Mouse (Mus musculus) natural killer cell, adult 2 months (primary cell): ENCODE results near the gene Pak4.
"Not testable (repeated sequence)": the region's sequence is repeated elsewhere in the genome, so short reads cannot be mapped to it uniquely, and the experiment has no call there.

Source experiments
- DNase-seq, 2 experiments: peaks; one replicate each; pipeline ENCODE4 v3.0.0; 2022; ENCODE audit warnings: low spot score in 2 of 2

Gene Pak4

DNA sequence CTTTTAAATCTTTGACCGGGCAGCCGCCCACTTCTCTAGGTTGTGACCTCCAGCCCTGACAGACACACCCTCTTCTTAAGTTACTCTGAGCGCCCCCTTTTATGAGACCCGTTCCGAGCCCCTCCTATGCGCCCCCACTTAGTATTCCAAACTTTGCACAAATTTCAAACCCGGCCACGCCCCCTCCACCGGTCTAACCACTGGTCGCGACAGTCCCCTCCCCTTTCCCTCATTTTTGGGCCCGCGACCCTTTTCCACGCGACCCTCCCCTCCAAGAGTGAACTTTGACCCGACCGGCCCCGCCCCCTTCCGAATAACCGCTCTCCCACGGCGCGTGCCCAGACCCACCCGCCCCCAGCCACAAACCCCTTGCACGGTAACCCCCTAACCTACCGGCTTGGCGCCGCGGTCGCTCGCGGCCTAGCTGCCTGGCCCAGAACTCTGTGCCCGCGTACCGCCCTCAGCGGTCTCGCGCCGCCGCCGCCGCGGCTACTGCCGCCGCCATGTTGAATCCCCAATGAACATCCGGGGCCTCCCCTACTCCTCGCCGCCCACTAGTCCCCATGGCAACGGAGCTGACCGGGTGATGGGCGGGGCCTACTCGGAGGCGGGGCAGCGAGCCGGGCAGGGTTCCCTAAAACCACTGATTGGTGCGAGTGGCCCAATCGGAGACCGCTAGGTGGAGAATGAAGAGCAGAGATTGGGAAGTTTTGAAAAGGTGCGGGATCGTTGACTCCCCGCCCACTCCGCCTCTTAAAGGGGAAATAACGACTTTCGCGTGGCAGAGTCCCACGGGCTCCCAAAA lies at the start of gene Pak4, which contains the start of gene Samd4b:
Gene Pak4, minus strand, starts transcription at position 544 of the 805 bp plus-strand sequence.
Gene Samd4b, minus strand, starts transcription at position 503 of the 805 bp plus-strand sequence.
- peak; percentile 100 for DNase-seq

DNA sequence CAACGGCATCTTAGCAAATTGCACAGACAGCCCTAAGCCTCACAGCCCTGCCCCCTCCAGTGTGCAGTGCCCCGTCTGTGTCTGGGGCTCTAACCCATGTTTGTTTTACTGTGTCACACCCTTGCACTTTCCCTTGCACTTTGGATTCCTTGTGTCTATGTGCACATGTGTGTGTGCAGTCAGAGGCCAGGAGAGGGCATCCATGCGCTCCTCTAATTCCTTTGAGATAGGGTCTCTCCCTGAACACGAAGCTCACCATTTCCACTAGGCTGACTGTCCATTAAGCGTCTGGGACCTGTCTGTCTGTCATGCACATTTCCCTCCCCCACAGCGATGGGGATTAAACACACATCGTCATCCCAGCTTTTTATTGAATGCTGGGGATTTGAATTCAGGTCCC lies 49.0 kb upstream of the Pak4 start:
- no peak for DNase-seq

DNA sequence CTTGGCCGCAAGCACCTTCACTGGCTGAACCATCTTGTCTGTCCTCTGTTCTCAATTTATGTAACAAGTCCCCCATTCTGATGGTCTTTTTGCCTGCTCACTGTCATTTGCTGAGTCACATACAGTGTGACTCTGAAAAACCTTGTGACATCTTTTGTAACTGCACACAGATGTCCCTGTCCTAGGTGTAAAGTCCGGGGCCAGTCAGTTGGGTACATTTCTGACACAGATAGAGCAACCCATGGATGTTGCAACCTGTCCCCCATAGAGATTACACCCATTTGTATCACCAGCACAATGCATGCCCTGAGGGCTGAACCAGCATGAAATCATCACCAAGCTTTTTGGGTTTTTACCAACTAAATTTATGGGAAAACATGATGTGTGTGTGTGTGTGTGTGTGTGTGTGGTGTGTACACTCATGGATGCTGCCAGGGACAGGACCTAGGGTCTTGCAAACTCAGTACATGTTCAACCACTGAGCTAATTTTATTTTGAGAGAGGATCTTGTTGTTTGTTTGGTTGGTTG lies 48.0 kb upstream of the Pak4 start:
- DNase-seq = no peak

DNA sequence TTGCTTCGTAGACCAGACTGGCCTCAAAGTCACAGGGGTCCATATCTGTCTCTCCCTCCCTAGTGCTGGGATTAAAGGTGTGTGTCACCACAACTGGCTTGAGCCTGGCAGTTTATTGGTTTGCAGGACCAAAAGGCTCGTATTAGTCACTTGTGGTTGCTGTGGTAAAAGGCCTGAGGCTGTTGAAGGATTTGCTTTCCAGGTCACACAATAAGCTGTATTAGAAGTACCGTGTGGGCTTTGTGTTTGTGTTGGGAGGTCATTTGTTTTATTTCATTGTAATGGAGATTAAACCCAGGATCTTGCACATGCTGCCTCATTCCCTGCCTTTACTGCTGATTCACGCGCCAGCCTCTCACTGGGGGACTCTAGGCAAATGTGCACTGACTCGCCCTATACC lies 47.4 kb upstream of the Pak4 start:
- DNase-seq = no peak

DNA sequence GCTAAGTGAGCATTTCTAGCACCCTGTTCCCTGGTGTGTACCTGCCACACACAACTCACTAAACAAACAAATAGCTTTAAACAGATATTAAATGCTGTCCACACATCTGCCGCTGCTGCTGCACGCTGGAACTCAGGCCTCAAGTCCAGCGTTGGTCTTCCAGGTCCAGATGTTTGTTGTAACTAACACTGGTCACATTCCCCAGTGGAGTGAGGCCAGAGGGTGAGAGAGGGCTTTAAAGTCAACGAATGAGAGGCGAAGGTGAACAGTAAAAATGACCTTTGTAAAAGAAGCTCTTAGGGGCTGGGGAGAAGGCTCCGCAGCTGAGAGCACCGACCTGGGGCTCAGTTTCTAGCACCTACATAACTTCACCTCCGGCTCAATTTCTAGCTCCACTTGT lies 43.6 kb upstream of the Pak4 start:
- no peak for DNase-seq

DNA sequence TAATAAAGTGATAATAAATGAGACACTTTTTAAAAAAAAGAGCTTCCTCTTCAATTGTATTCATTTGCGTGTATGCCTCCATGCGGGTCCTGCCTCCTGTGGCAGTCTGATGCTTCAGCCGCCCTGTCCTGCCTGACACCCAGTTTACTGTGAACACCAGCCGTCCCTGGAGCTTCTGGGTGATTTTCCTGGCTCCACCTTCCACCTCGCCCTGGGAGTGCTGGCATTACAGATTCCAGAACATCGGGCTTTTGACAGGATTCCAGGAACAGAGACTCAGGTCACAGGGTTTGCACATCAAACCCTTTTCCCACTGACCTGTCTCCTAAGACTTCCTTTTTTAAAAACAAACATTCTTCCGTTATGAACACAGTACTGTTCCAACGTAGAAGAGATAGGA lies 39.5 kb upstream of the Pak4 start:
- no peak for DNase-seq

DNA sequence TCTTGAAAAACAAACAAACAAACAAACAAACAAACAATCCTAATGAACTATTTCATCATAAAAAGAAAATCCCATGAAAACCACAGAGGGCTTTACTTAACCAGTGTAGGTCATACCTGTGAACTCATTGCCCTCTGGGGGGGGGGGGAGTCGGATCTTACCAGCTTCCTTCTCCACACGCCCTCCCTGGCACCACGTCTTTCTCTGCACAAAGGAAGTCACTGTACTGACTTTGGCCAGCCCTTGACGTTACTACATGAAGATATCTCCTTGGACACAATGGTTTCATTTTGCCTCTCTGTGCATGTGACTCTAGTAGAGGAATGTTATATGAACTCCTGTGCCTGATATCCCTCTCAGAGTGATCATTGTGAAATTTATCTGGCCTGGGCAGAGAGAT lies 36.1 kb upstream of the Pak4 start:
- DNase-seq = no peak

DNA sequence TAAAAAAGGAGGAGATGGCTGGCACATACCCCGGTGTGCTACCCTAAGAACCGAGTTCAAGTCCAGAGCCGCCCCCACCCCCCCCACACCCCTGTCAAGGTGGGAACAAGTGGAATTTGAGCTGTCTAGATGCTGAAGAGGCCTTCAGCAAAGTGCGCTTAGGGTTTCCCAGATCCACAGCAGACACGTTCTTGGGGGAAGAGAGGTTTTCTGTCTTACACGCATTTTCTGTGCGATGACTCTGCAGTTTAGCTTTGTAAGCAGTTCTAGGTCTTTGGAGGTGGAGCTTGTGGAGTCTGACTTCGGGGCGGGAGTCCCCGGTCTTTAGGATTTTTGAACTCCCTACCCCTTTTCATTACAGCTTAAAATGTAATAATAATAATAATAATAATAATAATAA lies 33.1 kb upstream of the Pak4 start, which contains the start of gene Acp7:
Gene Acp7, minus strand, starts transcription at position 260 of the 400 bp plus-strand sequence.
- no peak for DNase-seq

DNA sequence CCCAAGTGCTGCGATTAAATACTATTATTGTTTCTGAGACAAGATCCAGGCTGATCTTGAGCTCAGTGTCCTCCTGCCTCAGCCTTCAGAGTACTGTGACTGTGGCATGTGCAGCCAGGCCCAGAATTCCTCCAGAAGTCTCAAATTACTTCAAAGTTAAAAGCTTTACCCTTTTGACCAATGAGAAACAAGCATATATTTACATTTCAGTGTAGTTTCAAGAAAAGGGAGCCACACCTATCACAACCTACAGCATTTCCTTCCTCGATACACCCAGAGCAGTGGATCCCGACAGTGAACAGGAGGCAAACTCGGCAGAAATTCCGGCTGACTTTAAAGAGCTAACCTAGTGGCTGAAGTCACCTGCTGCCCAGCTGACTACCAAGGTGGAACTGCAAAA lies 26.8 kb upstream of the Pak4 start:
- DNase-seq = no peak

DNA sequence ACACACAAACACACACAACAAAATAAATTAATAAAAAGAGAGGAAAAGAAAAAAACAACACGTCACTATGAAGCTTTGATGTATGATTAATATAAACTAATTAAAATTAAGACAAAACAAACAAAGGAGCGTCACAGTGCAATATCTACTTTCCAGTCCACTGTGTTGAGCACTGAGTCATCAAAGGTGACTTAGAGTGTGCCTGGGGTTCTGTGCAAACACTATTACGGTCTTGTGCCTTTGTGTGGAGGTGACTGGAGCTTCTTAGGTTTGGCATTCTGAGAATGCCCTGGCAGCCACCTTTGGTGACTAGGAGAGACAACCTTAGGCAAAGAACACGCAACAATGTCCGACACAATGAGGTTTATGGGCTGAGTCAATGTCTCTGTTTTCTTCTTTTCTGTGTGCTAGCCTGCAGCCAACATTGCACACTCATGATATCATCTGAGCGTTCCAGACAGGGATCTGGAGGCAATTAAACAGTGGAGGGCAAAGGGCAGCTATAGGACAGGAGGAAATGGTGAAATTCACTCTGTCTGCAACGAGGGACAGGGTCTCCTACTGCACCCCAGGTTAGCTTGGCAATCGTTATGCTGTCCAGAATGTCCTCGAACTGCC lies 21.2 kb upstream of the Pak4 start:
- no peak for DNase-seq

DNA sequence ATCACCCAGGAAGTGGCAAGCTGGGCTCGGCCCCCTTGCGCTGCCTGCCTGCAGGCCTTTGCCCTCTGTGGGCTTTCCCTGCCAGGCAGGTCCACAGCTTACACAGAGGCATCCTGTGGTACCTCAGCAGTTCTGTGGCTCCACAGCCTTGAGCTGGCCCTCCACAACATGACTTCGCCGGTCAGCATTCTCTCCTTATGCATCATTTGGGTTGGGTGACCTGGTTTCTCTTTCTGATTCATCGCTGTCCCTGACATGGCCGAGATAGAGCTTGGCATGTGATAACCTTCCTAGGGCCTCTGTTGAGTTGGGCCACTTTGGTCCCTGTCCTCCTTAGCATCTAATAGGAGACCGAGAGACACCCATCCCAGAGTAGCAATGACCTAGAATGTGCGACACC lies 8.0 kb upstream of the Pak4 start:
- DNase-seq = no peak

DNA sequence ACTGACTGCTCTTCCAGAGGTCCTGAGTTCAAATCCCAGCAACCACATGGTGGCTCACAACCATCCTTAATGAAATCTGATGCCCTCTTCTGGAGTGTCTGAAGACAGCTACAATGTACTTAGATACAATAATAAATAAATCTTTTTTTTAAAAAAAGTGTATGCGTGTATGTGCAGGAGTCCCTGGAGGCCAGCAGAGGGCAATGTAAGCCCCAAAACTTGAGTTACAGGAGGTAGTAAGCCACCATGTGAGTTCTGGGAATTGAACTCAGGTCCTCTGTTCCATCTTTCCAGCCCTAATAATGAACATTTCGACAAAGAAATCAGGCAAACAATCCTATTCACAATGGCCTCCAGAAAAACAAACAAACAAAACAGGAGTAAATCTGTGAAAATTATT lies 5.8 kb upstream of the Pak4 start:
- not testable (repeated sequence) for DNase-seq

DNA sequence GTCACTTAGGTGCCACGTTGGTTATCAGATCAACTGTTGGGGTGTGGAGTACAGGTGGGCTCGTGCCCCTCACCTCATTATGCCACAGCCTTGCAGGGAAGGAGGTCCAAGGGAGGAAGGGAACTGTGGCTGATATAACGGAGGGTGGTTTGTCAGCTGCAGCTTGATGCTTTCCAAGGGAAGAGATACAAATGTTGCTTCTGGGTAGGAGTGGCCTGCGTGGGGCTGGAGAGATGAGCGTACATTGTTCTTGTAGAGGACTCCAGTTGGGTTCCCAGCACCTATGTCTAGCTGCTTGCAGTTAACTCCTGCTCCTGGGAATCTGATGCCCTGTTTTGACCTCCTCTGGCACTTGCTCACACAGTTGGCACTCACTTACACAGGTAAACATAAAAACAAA lies 5.2 kb upstream of the Pak4 start:
- no peak for DNase-seq

DNA sequence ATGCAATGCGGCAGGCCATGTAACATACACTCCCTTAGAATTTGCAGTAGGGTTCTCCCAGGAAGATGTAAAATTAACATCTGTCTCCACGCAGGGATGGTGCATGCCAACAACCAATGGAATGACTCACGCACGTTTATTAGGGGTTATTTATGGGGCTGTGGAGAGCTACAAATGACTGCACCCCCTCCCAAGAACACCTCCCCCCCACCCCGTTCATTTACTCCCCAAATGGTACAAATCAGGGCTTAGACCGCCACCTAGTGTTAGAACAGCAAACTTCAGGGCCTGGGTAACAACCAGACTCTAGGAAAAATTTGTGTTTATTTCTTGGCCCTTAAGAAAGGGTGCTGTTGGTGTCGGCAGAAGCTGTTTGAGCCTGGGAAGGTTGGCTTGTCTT lies 3.7 kb upstream of the Pak4 start:
- peak; percentile 22 to 61 for DNase-seq

DNA sequence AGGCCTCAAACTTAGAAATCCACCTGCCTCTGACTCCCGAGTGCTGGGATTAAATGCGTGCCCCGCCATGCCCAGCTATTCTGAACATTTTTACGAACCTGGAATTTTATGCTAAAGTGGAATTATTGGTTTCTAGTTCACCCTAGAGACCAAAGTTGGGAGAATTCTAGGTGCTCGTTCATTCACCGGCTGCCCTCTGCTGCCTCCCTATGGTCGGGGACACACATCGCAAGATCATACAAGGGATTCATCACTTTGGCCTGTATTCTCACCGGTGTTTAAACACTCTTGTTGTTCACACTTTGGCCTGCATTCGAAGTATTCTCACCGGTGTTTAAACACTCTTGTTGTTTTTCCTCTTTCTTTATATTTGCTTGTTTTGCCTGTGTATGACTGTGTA lies 3.0 kb upstream of the Pak4 start:
- peak; percentile 54 to 67 for DNase-seq

DNA sequence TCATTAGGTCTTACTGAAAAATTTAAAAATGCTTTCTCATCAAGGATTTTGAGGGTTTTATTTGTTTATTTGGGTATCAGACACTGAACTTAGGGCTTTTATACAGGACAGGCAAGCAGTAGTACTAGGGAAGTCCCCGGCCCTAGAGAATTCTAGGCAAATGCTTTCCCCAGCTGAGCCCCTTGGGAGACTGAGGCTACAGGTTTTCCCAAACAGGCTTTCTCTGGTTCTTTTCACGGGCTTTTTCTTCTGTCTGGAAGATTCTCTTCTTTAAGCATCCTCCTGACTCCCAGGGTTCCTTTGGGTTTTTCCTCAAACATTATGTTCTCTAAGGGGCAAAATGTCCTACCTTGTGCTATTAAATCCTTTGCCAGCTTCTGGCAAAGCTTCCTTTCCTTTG lies 966 bp upstream of the Pak4 start:
- no peak for DNase-seq

DNA sequence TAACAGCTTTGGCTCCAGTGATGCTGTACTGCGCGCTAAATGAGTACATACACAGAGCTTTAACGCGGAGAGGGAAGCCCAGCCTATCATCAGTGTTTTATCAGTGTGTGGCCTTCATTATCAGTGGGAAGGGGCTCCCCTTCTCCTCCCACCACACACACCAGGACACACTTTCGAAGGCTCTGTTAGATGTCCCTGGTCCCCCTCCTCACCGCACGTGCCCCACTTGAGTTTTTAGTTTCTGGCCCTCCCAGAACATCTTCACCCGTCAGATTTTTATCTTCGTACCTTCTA lies 761 bp downstream of the Pak4 start:
- no peak for DNase-seq

DNA sequence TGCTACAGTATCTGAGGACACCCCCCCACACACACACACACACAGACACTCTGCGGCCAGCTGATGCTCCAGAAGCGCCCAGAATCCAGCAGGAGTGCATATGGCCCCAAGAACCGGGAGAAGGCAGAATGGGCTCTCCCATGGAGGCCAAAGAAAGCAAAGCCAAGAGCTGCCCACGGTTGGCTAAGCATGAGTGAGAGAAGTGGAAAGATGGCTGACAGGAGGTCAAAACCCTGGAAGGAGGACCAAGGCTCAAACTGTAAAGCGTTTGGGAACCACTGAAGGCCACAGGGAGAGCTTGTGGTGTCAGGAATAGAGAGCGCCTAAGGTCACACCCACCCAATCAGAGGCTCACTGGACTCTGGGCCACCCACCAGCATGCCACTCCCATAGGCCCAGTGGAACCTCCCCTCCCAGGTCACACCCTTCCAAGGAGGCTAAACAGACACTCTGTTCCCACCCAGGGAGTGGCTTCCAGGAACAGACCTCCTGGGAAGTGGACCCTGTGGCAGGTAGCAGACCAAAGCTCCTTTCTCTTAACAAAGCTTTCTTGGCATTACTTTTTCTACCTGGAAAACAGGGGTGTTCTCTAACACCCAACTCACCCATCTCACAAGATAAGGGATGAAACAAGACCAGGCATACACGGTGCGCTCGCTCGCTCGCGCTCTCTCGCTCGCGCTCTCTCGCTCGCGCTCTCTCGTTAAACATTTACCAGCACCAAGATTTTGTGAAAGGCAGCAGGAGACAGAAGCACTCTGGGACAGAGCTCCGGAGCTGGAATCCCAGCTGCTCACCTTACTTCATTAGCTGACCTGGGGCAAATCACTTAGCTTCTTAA lies 1.3 kb downstream of the Pak4 start:
- no peak for DNase-seq

DNA sequence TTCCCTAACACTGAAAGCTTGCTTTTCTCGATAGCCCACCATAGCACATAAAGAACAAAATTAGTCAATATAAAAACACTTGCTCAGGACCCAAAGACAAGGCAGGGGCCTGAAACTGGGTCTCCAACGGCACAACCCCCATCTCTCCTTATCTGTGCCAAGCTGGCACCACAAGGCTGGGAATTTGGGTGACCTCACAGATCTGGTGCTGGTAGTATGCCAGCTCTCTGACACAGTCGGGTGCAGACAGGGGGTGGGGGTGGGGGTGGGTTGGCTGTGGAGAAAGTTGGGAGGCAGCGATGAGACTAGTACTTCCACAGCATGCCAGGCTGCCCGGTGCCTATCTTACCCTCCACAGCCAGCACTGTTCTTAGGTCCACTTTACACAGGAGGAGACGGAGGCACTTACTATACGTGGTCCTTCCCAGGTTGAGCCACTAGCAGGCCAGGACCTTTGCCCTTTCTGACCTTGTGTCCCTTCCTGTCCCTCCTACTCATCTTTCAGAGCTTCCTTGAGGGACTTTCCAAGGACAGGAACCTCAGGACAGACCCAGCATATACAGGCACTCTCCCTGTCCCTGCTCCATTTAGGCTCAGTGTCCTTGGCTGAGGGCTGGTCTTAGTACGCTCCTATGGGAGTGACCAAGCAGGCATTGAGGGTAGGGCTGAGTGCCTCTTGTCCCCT lies 2.1 kb downstream of the Pak4 start:
- DNase-seq = no peak

DNA sequence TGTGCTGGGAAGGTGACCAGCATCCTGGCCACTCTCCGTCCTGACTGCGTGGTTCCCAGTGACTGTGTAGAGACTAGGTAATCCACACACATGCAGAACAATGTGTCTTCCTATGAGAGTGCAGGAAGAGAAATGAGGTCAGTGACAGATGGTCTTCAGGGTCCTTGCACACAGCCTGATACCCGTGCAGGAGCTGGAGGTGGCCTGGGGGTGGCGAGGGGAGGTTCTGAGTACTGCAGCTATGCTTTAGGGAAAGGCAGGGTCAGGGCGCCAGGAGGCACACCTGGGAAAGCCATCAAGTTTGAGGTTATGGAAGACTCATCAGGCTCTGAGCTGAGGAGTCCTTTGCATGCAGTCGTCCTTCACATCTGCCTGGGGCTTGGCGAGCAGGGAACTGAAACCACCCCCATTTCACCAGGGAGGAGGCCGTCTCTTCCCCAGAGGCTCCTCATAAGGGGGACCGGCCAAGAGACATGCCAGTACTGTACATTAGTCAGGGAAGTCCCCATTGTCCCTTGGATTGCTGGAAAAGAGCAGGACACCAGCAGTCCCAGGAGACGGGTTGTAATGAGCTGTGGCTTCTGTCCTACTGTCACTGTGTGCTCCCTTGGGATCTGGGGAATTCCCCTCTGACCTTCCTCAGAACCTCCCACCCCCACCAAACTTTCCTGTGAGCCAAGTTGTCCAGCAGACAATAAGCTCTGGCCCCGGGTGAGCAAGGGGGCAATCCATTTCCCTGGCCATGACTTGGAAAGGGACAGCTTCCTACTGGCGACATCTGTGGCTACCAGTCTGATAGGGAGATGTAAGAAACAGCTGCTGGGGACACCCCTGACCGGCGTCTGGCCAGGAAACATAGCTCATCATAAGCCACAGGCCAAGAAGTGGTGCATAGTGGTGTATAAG lies 4.5 kb downstream of the Pak4 start:
- peak in 1 of 2 experiments; percentile 29 for DNase-seq

DNA sequence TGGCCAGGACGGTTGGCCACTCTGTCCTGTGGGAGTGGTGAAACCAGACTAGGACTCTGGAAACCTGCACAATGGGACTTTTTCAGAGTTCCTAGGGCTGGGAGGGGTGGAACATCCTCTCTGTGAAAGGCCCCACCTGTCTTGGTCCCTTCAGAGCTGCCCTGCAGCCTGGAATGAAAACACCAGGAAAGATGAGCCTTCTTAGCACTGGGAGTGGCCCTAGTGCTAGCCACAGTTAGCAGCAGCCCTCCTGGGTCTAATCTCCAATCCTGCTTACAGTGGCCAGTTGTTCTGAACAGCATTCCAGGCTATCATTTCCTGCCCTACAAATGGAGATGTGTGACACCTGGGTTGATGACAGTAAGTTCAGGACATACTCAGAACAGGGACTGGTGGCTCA lies 6.1 kb downstream of the Pak4 start:
- DNase-seq = no peak
